Comparison of ENCODE assay signal across 11 mouse cellular contexts in the genomic region with DNA sequence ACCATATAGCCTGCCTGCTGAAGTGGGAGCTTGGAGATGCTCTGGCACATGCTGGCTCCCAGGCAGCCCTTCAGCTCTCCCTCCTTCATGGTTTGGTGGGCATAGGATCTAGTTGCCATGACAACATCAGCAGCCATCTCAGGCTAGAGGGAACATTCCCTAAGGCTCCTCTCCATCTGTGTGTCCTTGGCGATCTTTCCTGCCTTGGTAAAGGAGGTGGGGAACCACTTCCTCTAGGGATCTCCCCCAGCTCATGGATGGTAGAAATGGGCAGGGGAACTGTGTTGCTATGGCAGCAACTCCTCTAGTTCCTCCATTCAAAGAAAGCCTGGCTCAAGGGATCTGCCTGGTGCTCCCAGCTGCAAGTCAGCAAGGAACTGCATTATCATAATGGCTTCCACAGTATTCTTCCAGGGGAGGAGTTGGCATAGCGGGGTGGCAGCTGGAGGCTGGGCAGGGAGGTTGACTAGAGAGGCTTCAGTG.
A peak's percentile ranks its signal among the peaks of the same experiment; 100 is the strongest.
DNase-seq lines count a peak whose midpoint lies in the region; ATAC-seq and TF ChIP-seq lines count a peak whose summit lies in the region.
"Had no signal": no experiment of that assay in that cellular context is flagged by ENCODE, and none has a peak within 500 bp of the region (broad histone marks: within the 10 kb centered on the region; RNA-seq: fewer than 3 reads in every experiment).

No protein-coding gene starts in this region.

- no peaks in the 10 kb centered on the region for H3K4me1 ChIP-seq in neural tube, embryonic 11.5 days (ENCODE audit: control insufficient read depth, insufficient read depth, low read length)
- H3K4me1 ChIP-seq in hindbrain, embryonic 14.5 days (replicated peaks; ENCODE audit: control insufficient read depth, insufficient read depth, low read length) = peaks cover 11% of the 10 kb centered on the region
- peaks cover 9% of the 10 kb centered on the region for H3K4me1 ChIP-seq in midbrain, embryonic 16.5 days (ENCODE audit: control insufficient read depth, insufficient read depth, low read length)

- no peaks in the 10 kb centered on the region for H3K9me3 ChIP-seq in neural tube, embryonic 11.5 days (ENCODE audit: control insufficient read depth, low read length)
- no peaks in the 10 kb centered on the region for H3K9me3 ChIP-seq in hindbrain, embryonic 14.5 days (ENCODE audit: control insufficient read depth, low read length)
- no peaks in the 10 kb centered on the region for H3K9me3 ChIP-seq in midbrain, embryonic 16.5 days (replicated peaks; ENCODE audit: control insufficient read depth, low read length, poor library complexity, severe bottlenecking)

- no peak overlapping the region for H3K27ac ChIP-seq in neural tube, embryonic 11.5 days (ENCODE audit: low read depth, low read length)
- peak overlapping the region; percentile 30; the same call in 1 of the 2 replicates for H3K27ac ChIP-seq in hindbrain, embryonic 14.5 days
- peak overlapping the region; percentile 50; the same call in 1 of the 2 replicates for H3K27ac ChIP-seq in midbrain, embryonic 16.5 days (ENCODE audit: low read length)
- H3K27ac ChIP-seq in gastrocnemius, adult 2 months = no peak overlapping the region

- no peaks in the 10 kb centered on the region for H3K36me3 ChIP-seq in neural tube, embryonic 11.5 days (ENCODE audit: control insufficient read depth, insufficient read depth, low read length)
- no peaks in the 10 kb centered on the region for H3K36me3 ChIP-seq in hindbrain, embryonic 14.5 days (replicated peaks; ENCODE audit: control insufficient read depth, insufficient read depth)
- no peaks in the 10 kb centered on the region for H3K36me3 ChIP-seq in midbrain, embryonic 16.5 days (ENCODE audit: control insufficient read depth, insufficient read depth, low read length)

- no peak for TF ChIP-seq CTCF in gastrocnemius, adult 2 months (IDR thresholded peaks at IDR 0.05)

- H3K4me2 ChIP-seq in neural tube, embryonic 11.5 days (ENCODE audit: low read depth) = no peak overlapping the region
- H3K4me2 ChIP-seq in hindbrain, embryonic 14.5 days (replicated peaks) = no peak overlapping the region
- no peak overlapping the region for H3K4me2 ChIP-seq in midbrain, embryonic 16.5 days (ENCODE audit: low read length)

- DNase-seq in neural tube, embryonic 11.5 days (ENCODE audit: low spot score) = peak; percentile 20
- no peak for DNase-seq in neural tube, embryonic 10.5 days (ENCODE audit: extremely low spot score, low spot score)
- DNase-seq in hindbrain, embryonic 14.5 days (ENCODE audit: low spot score) = peak; percentile 59
- DNase-seq in gastrocnemius, adult 2 months = no peak
- no peak for DNase-seq in yolk sac, embryonic 10.5 days (ENCODE audit: low spot score)
- DNase-seq in kidney, postnatal 14 days = no peak
- no peak for DNase-seq in adrenal gland, adult (ENCODE audit: inconsistent age in 2 of 2, low spot score in 1 of 2)
- DNase-seq: cerebellum, postnatal 25 days; heart, postnatal 4 days; lung, postnatal 14 days had no signal

- ATAC-seq in neural tube, embryonic 11.5 days (ENCODE audit: insufficient read depth, low FRiP score, low TSS enrichment) = peak; percentile 58; the same call in 1 of the 2 replicates
- peak; percentile 90 for ATAC-seq in hindbrain, embryonic 14.5 days (ENCODE audit: low FRiP score)
- ATAC-seq in midbrain, embryonic 16.5 days = peak; percentile 90

- intact Hi-C loops in gastrocnemius, adult 2 months (cut with DNase I) = no loop called here

- H3K9ac ChIP-seq in neural tube, embryonic 11.5 days (ENCODE audit: low read length) = no peak overlapping the region
- no peak overlapping the region for H3K9ac ChIP-seq in hindbrain, embryonic 14.5 days
- no peak overlapping the region for H3K9ac ChIP-seq in midbrain, embryonic 16.5 days (ENCODE audit: low read depth, low read length)

- no peak overlapping the region for H3K4me3 ChIP-seq in neural tube, embryonic 11.5 days (ENCODE audit: low read depth, low read length)
- H3K4me3 ChIP-seq in hindbrain, embryonic 14.5 days (replicated peaks; ENCODE audit: low read length) = no peak overlapping the region
- no peak overlapping the region for H3K4me3 ChIP-seq in midbrain, embryonic 16.5 days (ENCODE audit: low read depth, low read length)
- no peak overlapping the region for H3K4me3 ChIP-seq in gastrocnemius, adult 2 months

- H3K27me3 ChIP-seq in neural tube, embryonic 11.5 days (ENCODE audit: control insufficient read depth, insufficient read depth, low read length) = no peaks in the 10 kb centered on the region
- H3K27me3 ChIP-seq in hindbrain, embryonic 14.5 days (ENCODE audit: control insufficient read depth, insufficient read depth, low read length) = no peaks in the 10 kb centered on the region
- H3K27me3 ChIP-seq in midbrain, embryonic 16.5 days (ENCODE audit: control insufficient read depth, insufficient read depth, low read depth, low read length) = no peaks in the 10 kb centered on the region

- 46% methylated on average over 2 of the region's 2 CpGs for WGBS in neural tube, embryonic 11.5 days
- 6% methylated on average over 2 of the region's 2 CpGs for WGBS in hindbrain, embryonic 14.5 days
- 24% methylated on average over 2 of the region's 2 CpGs for WGBS in midbrain, embryonic 16.5 days

Comparison
In these comparisons a context has a peak if more than half of its experiments do, and no peak if none do; other contexts are left out.
1. DNase-seq: peak in neural tube, embryonic 11.5 days (single experiment) and hindbrain, embryonic 14.5 days (single experiment); none in neural tube, embryonic 10.5 days (single experiment), gastrocnemius, adult 2 months (single experiment), yolk sac, embryonic 10.5 days (single experiment), kidney, postnatal 14 days (single experiment) and adrenal gland, adult (0 of 2).
2. H3K27ac ChIP-seq: peak in hindbrain, embryonic 14.5 days (single experiment) and midbrain, embryonic 16.5 days (single experiment); none in neural tube, embryonic 11.5 days (single experiment) and gastrocnemius, adult 2 months (single experiment).
3. Peak in every context shown above with its lines, with median percentiles within 50 percentile points of each other: ATAC-seq.